8 mouse cellular contexts compared by ENCODE assay signal in the genomic region with DNA sequence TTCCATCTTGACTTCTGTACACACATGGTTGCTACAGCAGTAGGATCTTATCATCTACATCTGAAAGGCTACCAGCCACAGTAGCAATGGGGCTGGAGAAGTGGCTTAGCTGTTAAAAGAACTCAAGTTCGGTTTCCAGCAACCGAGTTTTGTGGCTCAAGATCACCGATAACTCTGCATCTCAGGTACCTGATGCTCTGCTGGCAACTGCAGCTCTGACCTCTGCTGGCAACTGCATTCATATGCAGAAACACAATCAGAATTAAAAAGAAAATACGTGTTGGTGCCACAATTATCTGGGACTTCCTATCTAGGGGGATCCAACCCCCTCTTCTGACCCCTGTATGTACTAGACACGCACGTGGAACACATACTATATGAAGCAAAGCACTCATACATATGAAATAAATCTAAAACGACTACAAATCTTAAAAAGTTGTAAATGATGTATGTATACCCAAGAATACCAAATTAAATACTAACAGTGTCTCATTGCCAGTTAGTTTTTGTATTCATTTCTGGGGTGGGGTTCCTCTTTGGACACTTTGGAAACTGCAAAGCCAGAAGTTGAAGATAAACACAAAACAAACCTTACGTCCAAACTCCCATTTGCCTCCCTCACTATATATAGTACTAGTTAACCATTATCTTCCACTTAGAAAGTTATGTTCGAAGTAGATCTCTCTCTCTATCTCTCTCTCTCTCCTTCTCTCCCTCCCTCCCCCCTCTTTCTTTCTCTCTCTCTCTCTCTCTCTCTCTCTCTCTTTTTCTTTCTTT. TPM values are rescaled to one million over a fixed set of nuclear protein-coding genes. Genes with fewer than 3 reads are reported as not detected.
DNase-seq lines count a peak whose midpoint lies in the region; ATAC-seq and TF ChIP-seq lines count a peak whose summit lies in the region.

No protein-coding gene starts in this region.

- H3K27me3 ChIP-seq in intestine, embryonic 15.5 days (replicated peaks), result no peaks in the 10 kb centered on the region
- H3K27me3 ChIP-seq in midbrain, postnatal 0 days (ENCODE audit: insufficient read depth, low read length), result no peaks in the 10 kb centered on the region

- H3K4me2 ChIP-seq in intestine, embryonic 15.5 days (replicated peaks), result peak overlapping the region; percentile 47; the same call in 1 of the 2 replicates
- 0 out of 2 replicates have a peak overlapping the region, but pooled peaks have one; percentile 4 for H3K4me2 ChIP-seq in midbrain, postnatal 0 days (ENCODE audit: low read depth, low read length, poor library complexity, severe bottlenecking)

- H3K27ac ChIP-seq in intestine, embryonic 15.5 days, result no peak overlapping the region
- no peak overlapping the region for H3K27ac ChIP-seq in midbrain, postnatal 0 days (ENCODE audit: low read depth, low read length)

- DNase-seq in adrenal gland, postnatal 14 days, result peak; percentile 9
- DNase-seq in adrenal gland, postnatal 36 days, result no peak
- DNase-seq in 3T3-L1 (ENCODE audit: low read depth, low spot score), result peak; percentile 52
- peak; percentile 35 for DNase-seq in embryo, embryonic 10.5 days (ENCODE audit: low spot score)
- peak; percentile 5 for DNase-seq in midbrain, postnatal 0 days (ENCODE audit: low spot score)
- DNase-seq in urinary bladder, postnatal 4 days (ENCODE audit: low spot score in 2 of 2), result no peak

- 16% methylated on average over 9 of the region's 9 CpGs for WGBS in intestine, embryonic 15.5 days
- 24% methylated on average over 9 of the region's 9 CpGs for WGBS in midbrain, postnatal 0 days

- no peaks in the 10 kb centered on the region for H3K36me3 ChIP-seq in intestine, embryonic 15.5 days
- no peaks in the 10 kb centered on the region for H3K36me3 ChIP-seq in midbrain, postnatal 0 days (ENCODE audit: insufficient read depth, low read length)

- H3K4me1 ChIP-seq in intestine, embryonic 15.5 days (replicated peaks), result 0 out of 2 replicates have a peak, but pooled peaks cover 5% of the 10 kb centered on the region
- H3K4me1 ChIP-seq in midbrain, postnatal 0 days (ENCODE audit: insufficient read depth, low read length), result peaks cover 3% of the 10 kb centered on the region; the same call in 1 of the 2 replicates

- no peak overlapping the region; the same call in 1 of the 2 replicates for H3K9ac ChIP-seq in intestine, embryonic 15.5 days
- H3K9ac ChIP-seq in midbrain, postnatal 0 days (replicated peaks; ENCODE audit: low read length, poor library complexity, severe bottlenecking), result no peak overlapping the region

- ATAC-seq in intestine, embryonic 15.5 days, result peak; percentile 7; the same call in 1 of the 2 replicates
- ATAC-seq in midbrain, postnatal 0 days (ENCODE audit: low FRiP score), result no peak
- ATAC-seq in frontal cortex, adult (ENCODE audit: low TSS enrichment), result no peak

- peak; percentile 52 for TF ChIP-seq CTCF in midbrain, postnatal 0 days (IDR thresholded peaks at IDR 0.05)

- H3K4me3 ChIP-seq in intestine, embryonic 15.5 days (replicated peaks), result peak overlapping the region; percentile 76; the same call in 1 of the 2 replicates
- no peak overlapping the region for H3K4me3 ChIP-seq in midbrain, postnatal 0 days (ENCODE audit: low read depth, low read length)

- no peaks in the 10 kb centered on the region for H3K9me3 ChIP-seq in intestine, embryonic 15.5 days
- H3K9me3 ChIP-seq in midbrain, postnatal 0 days (ENCODE audit: low read length), result no peaks in the 10 kb centered on the region

RNA-seq across cellular contexts. Expression of a gene that starts 0.7 kb away (rescaled TPM):
- total RNA-seq in adrenal gland, postnatal 14 days (2021), result 32.1 and 34.4 TPM in 2 replicates
- total RNA-seq in adrenal gland, postnatal 36 days (2021), result 10 to 100 TPM; 35.9 to 41.7 TPM
- 70.2 and 74.3 TPM in 2 replicates for polyA plus RNA-seq in intestine, embryonic 15.5 days (2015; fragmentation: Nextera tagmentation; extraction: Ambion mirVana)
- total RNA-seq in midbrain, postnatal 0 days (2014; rRNA removed), result 39.6 and 55.3 TPM in 2 replicates
- 49.4 and 50.6 TPM in 2 replicates for polyA plus RNA-seq in midbrain, postnatal 0 days (2015; fragmentation: Nextera tagmentation; extraction: Ambion mirVana)

Comparison
In these comparisons a context has a peak if more than half of its experiments do, and no peak if none do; other contexts are left out.
1. DNase-seq: peak in adrenal gland, postnatal 14 days (single experiment), 3T3-L1 (single experiment), embryo, embryonic 10.5 days (single experiment) and midbrain, postnatal 0 days (single experiment); none in adrenal gland, postnatal 36 days (0 of 2) and urinary bladder, postnatal 4 days (0 of 2).